Mouse (Mus musculus) heart, embryonic 16.5 days (tissue): ENCODE measurements around the gene Capns1. TPM values are rescaled to one million over a fixed set of nuclear protein-coding genes. Genes with fewer than 3 reads are reported as not detected.

ENCODE experiments used
- ATAC-seq: fragments of 200-750 bp; cut with Nextera tagmentation; replicated peaks from 2 replicates; pipeline ENCODE4 v1.8.0; 2017; ENCODE audit warnings: moderate number of reproducible peaks; ENCODE audit not compliant: insufficient read depth, low FRiP score; ENCODE audit errors: extremely low read depth
- H3K27ac ChIP-seq: fragments of 300-500 bp; sonication (generic); 2 replicates; pipeline ENCODE4 v1.5.1; 2014; ENCODE audit warnings: mild to moderate bottlenecking, low read length, control low read depth, moderate library complexity
- H3K27me3 ChIP-seq: fragments of 300-500 bp; sonication (generic); 2 replicates; pipeline ENCODE4 v1.6.1; 2014; ENCODE audit warnings: low read length, mixed read lengths; ENCODE audit not compliant: control insufficient read depth, insufficient read depth
- H3K36me3 ChIP-seq: fragments of 300-500 bp; sonication (generic); 2 replicates; pipeline ENCODE4 v1.6.1; 2014; ENCODE audit not compliant: control insufficient read depth, insufficient read depth
- H3K4me1 ChIP-seq: fragments of 300-500 bp; sonication (generic); 2 replicates; pipeline ENCODE4 v1.6.1; 2014; ENCODE audit warnings: low read length, mixed read lengths; ENCODE audit not compliant: control insufficient read depth, insufficient read depth
- H3K4me2 ChIP-seq: fragments of 300-500 bp; sonication (generic); 2 replicates; pipeline ENCODE4 v1.6.1; 2014; ENCODE audit warnings: low read depth, mild to moderate bottlenecking, control low read depth, low read length
- H3K4me3 ChIP-seq: fragments of 300-500 bp; sonication (generic); 2 replicates; pipeline ENCODE4 v1.5.1; 2014; ENCODE audit warnings: mild to moderate bottlenecking, control low read depth, low read length
- H3K9ac ChIP-seq: fragments of 300-500 bp; sonication (generic); 2 replicates; pipeline ENCODE4 v1.6.1; 2014; ENCODE audit warnings: low read length, control low read depth
- H3K9me3 ChIP-seq: fragments of 300-500 bp; sonication (generic); replicated peaks from 2 replicates; pipeline ENCODE4 v1.6.1; 2016; ENCODE audit warnings: low read length; ENCODE audit not compliant: control insufficient read depth
- WGBS: fragments of 180-500 bp; shearing (Covaris S2); extraction: QIAGEN DNeasy Blood & Tissue Kit; methylation state at CpG from one replicate; pipeline ENCODE4 v1.1.7; 2014; 5-methylcytosine and 5-hydroxymethylcytosine counted together
- polyA plus RNA-seq: library from polyadenylated mRNA; unstranded; fragments of >200 nt; fragmentation: Nextera tagmentation; extraction: Ambion mirVana; gene quantifications from 2 replicates; pipeline ENCODE4 v1.2.1, GENCODE M21; 2015

The Capns1 gene
- polyA plus RNA-seq, 1 experiment from 2014 or later, result 85.4 TPM

DNA sequence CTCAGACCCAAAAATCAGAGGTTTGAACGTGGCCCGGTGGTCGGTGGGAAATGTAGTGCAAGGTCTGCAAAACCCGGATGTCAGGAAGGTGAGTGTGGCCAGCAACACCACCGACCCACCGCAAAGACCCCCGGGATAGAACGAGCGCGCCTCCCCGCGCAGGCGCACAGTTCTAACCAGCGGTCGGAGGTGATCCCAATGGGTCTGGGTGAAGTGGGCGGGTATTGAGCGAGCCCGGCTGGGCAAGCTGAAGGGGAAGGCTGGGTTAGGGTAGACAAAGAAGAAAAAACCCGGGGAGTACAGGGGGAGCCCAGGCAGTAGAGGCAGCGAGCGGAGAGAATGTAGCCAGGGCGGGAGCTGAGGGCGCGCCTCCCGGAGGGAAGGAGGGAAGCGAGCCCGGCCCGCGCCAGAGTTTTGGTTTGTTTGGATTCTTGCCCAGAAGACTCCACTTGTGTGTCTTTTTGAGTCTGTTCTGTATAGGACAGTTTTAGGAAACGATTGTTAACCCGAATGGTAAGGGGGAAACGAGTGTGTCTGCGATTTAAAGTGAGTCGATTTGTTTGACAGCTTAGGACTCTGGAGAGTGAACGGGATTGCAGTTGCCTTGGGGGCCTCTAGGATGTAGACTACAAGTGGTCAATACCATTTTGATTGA, 54.9 kb downstream of the Capns1 start:
- Histone ChIP-seq H3K9ac (peak overlapping the region; percentile 78), H3K4me3 (peak overlapping the region; percentile 66), H3K4me1 (peaks cover 3% of the 10 kb centered on the region), H3K27me3 (no peaks in the 10 kb centered on the region), H3K9me3 (peaks cover 8% of the 10 kb centered on the region; the same call in 1 of the 2 replicates), H3K36me3 (peaks cover 17% of the 10 kb centered on the region; the same call in 1 of the 2 replicates), H3K4me2 (peak overlapping the region; percentile 66), H3K27ac (peak overlapping the region; percentile 78)
- peak; percentile 92 for ATAC-seq
- WGBS, result 1% methylated on average over 35 of the region's 35 CpGs

DNA sequence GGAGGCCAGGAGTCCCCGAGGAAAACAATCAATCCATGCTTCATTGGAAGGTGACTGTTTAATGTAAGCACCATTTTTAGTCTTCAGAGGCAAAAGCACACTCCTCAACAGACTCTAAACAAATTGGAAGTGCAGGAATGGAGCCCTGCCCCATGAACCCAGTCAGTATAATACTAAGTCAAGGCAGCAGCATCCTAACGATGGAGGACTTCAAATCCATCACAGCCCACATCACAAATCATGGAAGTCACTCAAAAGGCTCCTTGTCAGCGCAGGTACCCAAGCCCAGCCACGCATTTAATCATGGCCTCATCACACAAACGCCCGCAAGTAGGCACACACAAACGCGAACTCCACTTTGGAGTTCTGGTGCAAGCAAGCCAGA, 55.4 kb downstream of the Capns1 start:
- Histone ChIP-seq H3K4me3 (peak overlapping the region; percentile 66), H3K4me1 (peaks cover 3% of the 10 kb centered on the region), H3K9ac (peak overlapping the region; percentile 78), H3K27me3 (no peaks in the 10 kb centered on the region), H3K4me2 (peak overlapping the region; percentile 66), H3K27ac (peak overlapping the region; percentile 78; the same call in 1 of the 2 replicates), H3K9me3 (0 out of 2 replicates have a peak, but pooled peaks cover 5% of the 10 kb centered on the region), H3K36me3 (peaks cover 12% of the 10 kb centered on the region; the same call in 1 of the 2 replicates)
- ATAC-seq, result no peak
- WGBS, result 17% methylated on average over 8 of the region's 8 CpGs

Other genes starting within 250 kb of the Capns1 start
- 8.2 and 8.3 TPM in 2 replicates for gene Zfp74, start 244.7 kb downstream of the Capns1 start, polyA plus RNA-seq
- gene Zfp568, start 214.9 kb downstream of the Capns1 start, polyA plus RNA-seq, result 16.0 and 18.4 TPM in 2 replicates
- gene Zfp14, start 147.4 kb downstream of the Capns1 start, polyA plus RNA-seq, result 4.3 and 4.7 TPM in 2 replicates
- 4.8 and 5.2 TPM in 2 replicates for gene Zfp82, start 125.9 kb downstream of the Capns1 start, polyA plus RNA-seq
- gene Gm26920, start 108.4 kb downstream of the Capns1 start, polyA plus RNA-seq, result not detected in 2 replicates
- 6.2 and 7.1 TPM in 2 replicates for gene Zfp566, start 108.3 kb downstream of the Capns1 start, polyA plus RNA-seq
- gene Zfp260, start 104.0 kb downstream of the Capns1 start, polyA plus RNA-seq, result 75.3 and 76.0 TPM in 2 replicates
- gene Zfp382, start 76.9 kb downstream of the Capns1 start, polyA plus RNA-seq, result 11.2 and 13.3 TPM in 2 replicates
- 7.2 and 7.3 TPM in 2 replicates for gene Zfp146, start 29.1 kb downstream of the Capns1 start, polyA plus RNA-seq
- gene Cox7a1, start 14.7 kb downstream of the Capns1 start, polyA plus RNA-seq, result 506 and 580 TPM in 2 replicates
- 112 TPM in 2 replicates for gene Polr2i, start 33.1 kb upstream of the Capns1 start, polyA plus RNA-seq
- gene Tbcb, start 33.5 kb upstream of the Capns1 start, polyA plus RNA-seq, result 134 and 154 TPM in 2 replicates
- 0.20 TPM in 1 of 2 replicates, not detected in the other for gene Ovol3, start 36.9 kb upstream of the Capns1 start, polyA plus RNA-seq
- 0.29 and 0.47 TPM in 2 replicates for gene Thap8, start 81.3 kb upstream of the Capns1 start, polyA plus RNA-seq
- gene Wdr62, start 81.6 kb upstream of the Capns1 start, polyA plus RNA-seq, result 6.9 and 8.1 TPM in 2 replicates
- gene Clip3, start 92.9 kb upstream of the Capns1 start, polyA plus RNA-seq, result 7.0 and 8.0 TPM in 2 replicates
- 62.0 and 67.1 TPM in 2 replicates for gene Alkbh6, start 109.9 kb upstream of the Capns1 start, polyA plus RNA-seq
- gene Syne4, start 116.0 kb upstream of the Capns1 start, polyA plus RNA-seq, result 9.2 and 10.0 TPM in 2 replicates
- 3.6 and 7.3 TPM in 2 replicates for gene E130208F15Rik, start 122.9 kb upstream of the Capns1 start, polyA plus RNA-seq
- gene Sdhaf1, start 125.1 kb upstream of the Capns1 start, polyA plus RNA-seq, result 12.0 and 17.0 TPM in 2 replicates
- gene Lrfn3, start 164.0 kb upstream of the Capns1 start, polyA plus RNA-seq, result 1.2 and 1.4 TPM in 2 replicates
- gene Tyrobp, start 214.9 kb upstream of the Capns1 start, polyA plus RNA-seq, result 32.2 and 34.7 TPM in 2 replicates
- gene Hcst, start 221.0 kb upstream of the Capns1 start, polyA plus RNA-seq, result 2.2 and 4.6 TPM in 2 replicates
- 1.7 and 1.8 TPM in 2 replicates for gene Nfkbid, start 222.9 kb upstream of the Capns1 start, polyA plus RNA-seq
- 11.1 and 13.5 TPM in 2 replicates for gene Aplp1, start 246.7 kb upstream of the Capns1 start, polyA plus RNA-seq